Mouse (Mus musculus): ENCODE results near the gene Wdr70.

DNA sequence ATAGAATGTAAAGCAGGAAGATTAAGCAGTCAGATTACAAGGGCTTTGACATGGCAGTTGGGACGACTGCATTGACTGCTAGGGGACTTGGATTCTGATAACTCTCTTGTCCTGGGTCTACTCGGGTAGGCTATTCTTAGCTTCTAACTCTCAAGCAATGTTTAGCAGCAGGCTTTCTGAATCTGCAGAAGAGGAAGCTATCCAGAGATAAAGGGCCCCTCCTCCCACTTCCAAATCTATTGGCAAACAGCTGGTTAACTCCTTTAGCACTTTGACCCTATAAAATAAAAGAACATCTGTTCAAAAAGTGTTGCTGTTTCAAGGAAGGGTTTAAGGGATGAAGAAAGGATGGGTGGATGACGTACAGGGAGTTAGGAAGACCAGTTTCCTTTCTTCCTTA lies 157.3 kb downstream of the Wdr70 start:
- no peak for TF ChIP-seq POLR2A (IDR thresholded peaks at IDR 0.05; ENCODE audit: insufficient read length, low read depth)
- no peak for TF ChIP-seq USF1 (IDR thresholded peaks at IDR 0.05; ENCODE audit: low read depth)
- no peak for TF ChIP-seq SRF (IDR thresholded peaks at IDR 0.05; ENCODE audit: control insufficient read depth, insufficient read length, low read depth)
